Mouse (Mus musculus) stomach, postnatal 0 days (tissue): ENCODE measurements around the gene Unc5b.

Source experiments
- CTCF ChIP-seq: IDR thresholded peaks from 2 replicates; pipeline ENCODE4 v1.5.1; 2016; ENCODE audit warnings: antibody characterized with exemption, low read depth, mild to moderate bottlenecking, moderate library complexity
- EP300 ChIP-seq: optimal IDR thresholded peaks from 2 replicates; pipeline ENCODE3; 2016; ENCODE audit warnings: antibody characterized with exemption

GRCm38 (mm10) chr10:60801168-60801897 lies 30.0 kb downstream of the Unc5b start:
- TF ChIP-seq CTCF (no peak), EP300 (no peak)
